Mouse (Mus musculus) thymus, adult 2 months (tissue): ENCODE measurements at regions not wholly inside any gene's neighbourhood (a gene's known extent, or its start where the extent isn't known, plus 50 kb on each side); places are given as distances from the start of the nearest gene placed in this dataset.

Experiments used
- CTCF ChIP-seq: fragments of 200-500 bp; IDR thresholded peaks from 2 replicates; pipeline ENCODE4 v1.5.1; 2012; ENCODE audit warnings: mild to moderate bottlenecking, control low read depth, low read length, moderate library complexity, borderline replicate concordance; ENCODE audit not compliant: control insufficient read depth, poor library complexity, insufficient read depth; ENCODE audit errors: extremely low read depth
- POLR2A ChIP-seq: fragments of 200-500 bp; IDR thresholded peaks from 2 replicates; pipeline ENCODE4 v1.6.1; 2012; ENCODE audit warnings: mild to moderate bottlenecking, low read length, control low read depth, moderate library complexity; ENCODE audit not compliant: control insufficient read depth, poor library complexity, insufficient read depth; ENCODE audit errors: extremely low read depth

DNA sequence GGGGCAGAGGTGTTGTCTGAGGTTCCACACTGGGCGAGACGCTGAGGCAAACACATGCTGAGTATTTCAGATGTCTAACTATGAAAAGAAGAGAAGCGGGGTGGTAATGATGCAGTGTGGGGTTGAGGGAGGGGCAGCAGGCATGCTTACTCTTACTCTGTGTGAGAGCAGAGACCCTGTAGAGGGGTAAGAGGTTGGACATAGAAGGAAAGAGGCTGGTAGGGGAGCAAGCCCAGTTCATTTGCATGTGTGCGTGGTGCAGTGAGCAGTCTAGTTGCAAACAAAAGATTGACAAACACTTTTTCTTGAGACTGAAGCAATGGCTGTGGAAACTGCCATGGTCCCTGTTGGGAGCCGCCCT lies 122.5 kb upstream of the Arglu1 start:
- TF ChIP-seq CTCF (no peak), POLR2A (no peak)
